Mouse (Mus musculus): ENCODE data around the gene Gm10053. TPM values are rescaled to one million over a fixed set of nuclear protein-coding genes. Genes with fewer than 3 reads are reported as not detected.

The Gm10053 gene
- total RNA-seq, 2 experiments from 2014 or later: 121 to 178 TPM

DNA sequence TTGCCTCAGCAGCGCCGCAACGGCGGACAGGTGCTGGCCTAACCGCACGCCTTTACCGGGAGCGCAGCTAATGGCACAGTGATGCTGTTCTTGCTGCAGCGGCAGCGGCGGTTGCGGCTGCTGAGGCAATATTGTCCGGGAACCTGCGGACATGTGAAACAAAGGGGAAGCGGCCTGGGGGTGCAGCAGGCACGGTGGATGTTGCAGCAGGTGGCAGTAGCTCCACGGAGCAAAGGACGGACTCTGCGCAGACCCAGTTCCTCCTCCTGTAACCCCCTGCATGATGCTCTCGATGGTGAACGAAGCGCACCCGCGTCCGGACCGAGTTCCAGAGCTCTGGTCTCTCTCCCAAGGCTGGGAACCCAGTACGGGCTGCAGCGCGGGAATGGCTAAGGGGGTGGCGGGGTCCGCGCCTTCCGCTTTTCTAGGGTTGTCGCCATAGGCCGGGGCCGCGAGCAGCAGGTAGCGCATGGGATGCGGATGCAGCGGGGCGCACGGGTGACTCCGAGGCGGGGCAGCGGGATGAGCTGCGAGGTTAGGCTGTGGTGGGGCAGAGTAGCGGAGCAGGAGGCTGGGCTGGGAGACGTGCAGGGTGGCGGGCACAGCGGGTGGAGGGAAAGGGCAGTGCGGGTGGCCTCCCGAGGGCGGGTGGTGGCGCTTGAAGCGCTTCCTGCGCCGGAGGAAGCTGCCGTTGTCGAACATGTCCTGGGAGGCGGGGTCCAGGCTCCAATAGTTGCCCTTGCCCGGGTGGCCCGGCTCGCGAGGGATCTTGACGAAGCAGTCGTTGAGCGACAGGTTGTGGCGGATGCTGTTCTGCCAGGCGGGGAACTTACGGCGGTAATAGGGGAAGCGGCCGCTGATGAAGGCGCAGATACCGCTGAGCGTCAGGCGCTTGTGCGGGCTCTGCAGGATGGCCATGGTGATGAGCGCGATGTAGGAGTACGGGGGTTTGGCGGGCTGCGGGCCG, 24.4 kb downstream of the Gm10053 start:
- peak; percentile 77 for ATAC-seq (ENCODE audit: poor library complexity, severe bottlenecking)

- no peak for ATAC-seq (ENCODE audit: poor library complexity, severe bottlenecking)
Measured at GRCm38 (mm10) chr19:24900581-24901220, 25.2 kb downstream of the Gm10053 start, which contains the start of gene Foxd4. TSS of gene Foxd4 (minus strand) at chr19:24901197.

DNA sequence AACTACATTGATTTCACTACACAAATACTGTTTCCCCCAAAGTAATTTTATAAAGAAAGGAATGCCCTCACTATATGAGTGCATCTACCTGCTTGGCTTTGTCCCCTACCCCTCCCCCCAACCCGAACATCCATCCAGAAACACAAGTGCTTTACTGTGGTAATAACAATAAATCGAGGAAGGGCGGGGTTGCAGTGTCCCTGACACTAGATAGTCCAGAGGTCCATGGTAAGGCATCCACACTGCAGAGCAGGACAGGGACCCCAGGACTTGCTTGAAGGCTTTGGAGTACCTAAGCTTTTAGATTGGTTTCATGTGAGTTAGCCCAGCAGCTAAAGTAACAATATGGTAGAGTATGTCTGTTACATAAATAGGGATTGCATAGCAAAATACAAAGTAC, 26.2 kb downstream of the Gm10053 start:
- no peak for ATAC-seq (ENCODE audit: poor library complexity, severe bottlenecking)

DNA sequence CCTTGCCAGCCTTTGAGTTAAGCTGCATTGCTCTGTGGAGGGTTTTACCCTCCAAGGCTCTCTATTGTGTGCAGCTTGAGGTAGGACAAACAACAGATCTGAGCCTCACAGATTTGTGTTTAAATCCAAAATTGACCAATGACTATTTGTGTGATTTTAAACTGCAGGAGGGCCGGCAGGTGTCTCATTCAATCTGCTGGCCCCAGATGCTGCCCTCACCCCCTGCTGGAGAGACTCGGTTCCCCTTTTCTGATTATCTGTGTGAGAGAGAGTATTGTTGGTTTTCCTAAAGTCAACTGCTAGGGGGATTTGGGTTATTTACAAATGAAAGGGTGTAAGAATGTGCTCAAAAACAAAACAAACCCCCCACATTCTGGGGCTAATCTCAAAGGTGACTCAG, 26.8 kb downstream of the Gm10053 start:
- ATAC-seq (ENCODE audit: poor library complexity, severe bottlenecking): no peak

- no peak for ATAC-seq (ENCODE audit: poor library complexity, severe bottlenecking)
Measured at GRCm38 (mm10) chr19:24902821-24903220, 27.3 kb downstream of the Gm10053 start.

DNA sequence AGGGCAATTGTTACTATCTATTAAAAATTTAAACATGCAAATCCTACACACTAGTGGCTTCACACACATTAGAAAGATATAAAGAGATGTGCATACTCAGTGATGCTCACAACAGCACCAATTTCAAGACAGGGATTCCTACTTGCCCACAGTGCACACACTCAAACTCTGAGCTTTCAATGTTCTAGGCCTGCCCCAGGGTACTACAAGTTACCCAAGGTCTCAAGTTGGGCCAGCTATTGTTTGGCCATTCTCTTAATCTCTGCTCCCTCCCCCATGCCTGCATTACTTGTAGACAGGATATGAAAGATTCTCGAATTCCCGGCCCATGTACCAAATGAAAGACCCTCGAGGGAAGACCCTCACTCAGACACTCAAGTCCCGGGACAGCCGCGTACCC, 32.2 kb downstream of the Gm10053 start:
- ATAC-seq (ENCODE audit: poor library complexity, severe bottlenecking): peak; percentile 67

DNA sequence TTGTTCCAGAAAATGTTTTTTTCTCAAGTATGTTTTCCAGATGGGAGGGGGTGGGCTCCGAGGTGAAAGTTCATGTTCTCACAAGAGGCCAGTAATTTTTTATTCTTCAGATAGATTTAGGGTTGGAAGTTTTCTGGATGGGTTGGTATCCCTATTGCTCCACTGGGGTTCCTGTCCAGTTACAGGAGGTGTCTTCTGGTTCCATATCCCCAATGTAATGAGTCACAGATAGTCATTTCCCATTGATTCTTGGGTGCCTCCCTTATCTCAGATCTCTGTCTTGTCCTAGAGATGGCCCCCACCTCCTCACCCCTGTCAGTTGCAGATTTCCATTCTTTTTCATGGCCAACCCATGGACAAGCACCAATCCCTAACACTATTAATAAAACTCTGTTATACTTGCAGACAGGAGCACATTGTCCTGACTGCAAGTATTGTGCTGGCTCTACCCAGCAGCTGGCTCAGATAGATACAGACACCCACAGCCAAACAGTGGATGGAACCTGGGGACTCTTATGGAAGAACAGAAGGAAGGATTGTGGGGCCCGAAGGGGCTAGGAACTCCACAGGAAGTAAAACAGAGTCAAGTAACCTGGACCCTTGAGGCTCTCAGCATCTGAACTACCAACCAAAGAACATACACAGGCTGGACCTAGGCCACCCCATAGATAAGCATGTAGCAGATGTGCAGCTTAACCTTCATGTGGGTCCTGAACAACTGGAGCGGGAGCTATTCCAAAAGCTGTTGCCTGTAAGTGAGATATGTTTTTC, 33.1 kb downstream of the Gm10053 start:
- ATAC-seq (ENCODE audit: poor library complexity, severe bottlenecking): peak; percentile 87

- no peak for ATAC-seq (ENCODE audit: poor library complexity, severe bottlenecking)
Measured at GRCm38 (mm10) chr19:24920866-24921265, 45.4 kb downstream of the Gm10053 start.

Other genes starting within 250 kb of the Gm10053 start
- gene Tmem252, start 201.7 kb upstream of the Gm10053 start, total RNA-seq (2015): not detected in 2 replicates
- gene Tmem252, start 201.7 kb upstream of the Gm10053 start, total RNA-seq (2017): not detected in 2 replicates
- gene Pgm5, start 13.8 kb upstream of the Gm10053 start, total RNA-seq (2015): not detected in 2 replicates
- gene Pgm5, start 13.8 kb upstream of the Gm10053 start, total RNA-seq (2017): not detected in 2 replicates
- gene Foxd4, start 25.5 kb downstream of the Gm10053 start, total RNA-seq (2015): 0.74 and 0.84 TPM in 2 replicates
- gene Foxd4, start 25.5 kb downstream of the Gm10053 start, total RNA-seq (2017): 0.51 TPM in 1 of 2 replicates, not detected in the other
- gene Cbwd1, start 85.9 kb downstream of the Gm10053 start, total RNA-seq (2015): 5.9 and 7.3 TPM in 2 replicates
- 10.4 and 16.2 TPM in 2 replicates for gene Cbwd1, start 85.9 kb downstream of the Gm10053 start, total RNA-seq (2017)
- gene Dock8, start 123.8 kb downstream of the Gm10053 start, total RNA-seq (2015): 168 and 172 TPM in 2 replicates
- gene Dock8, start 123.8 kb downstream of the Gm10053 start, total RNA-seq (2017): 89.8 and 102 TPM in 2 replicates

Data from megakaryocyte, adult 5-6 weeks (primary cell).